Mouse (Mus musculus): ENCODE data around the gene Hebp2. TPM values are rescaled to one million over a fixed set of nuclear protein-coding genes. Genes with fewer than 3 reads are reported as not detected.

Gene Hebp2
- polyA plus RNA-seq (2017; shearing (Covaris generic)) = not detected

GRCm38 (mm10) chr10:18545813-18546235, at the start of gene Hebp2:
Gene Hebp2, minus strand, starts transcription at chr10:18546076.

Other genes with a start within 250 kb of the Hebp2 start
- gene Nhsl1, start 227.1 kb downstream of the Hebp2 start, polyA plus RNA-seq (2017; shearing (Covaris generic)) = 1.3 TPM
- gene Arfgef3, start 197.9 kb upstream of the Hebp2 start, polyA plus RNA-seq (2017; shearing (Covaris generic)) = 0.85 TPM
- not detected for gene Gm4922, start 240.7 kb upstream of the Hebp2 start, polyA plus RNA-seq (2017; shearing (Covaris generic))